Mouse (Mus musculus) intestine, embryonic 14.5 days (tissue): ENCODE results near the gene Nf1. TPM values are rescaled to one million over a fixed set of nuclear protein-coding genes. Genes with fewer than 3 reads are reported as not detected.

ENCODE experiments used
- ATAC-seq: fragments of 200-750 bp; cut with Nextera tagmentation; replicated peaks from 2 replicates; pipeline ENCODE4 v1.8.0; 2017; ENCODE audit warnings: low read depth, moderate number of reproducible peaks, moderate TSS enrichment, moderate library complexity; ENCODE audit not compliant: low FRiP score, low TSS enrichment
- DNase-seq: peaks from one replicate; pipeline ENCODE4 v3.0.0-alpha.2; 2018; ENCODE audit warnings: low spot score
- H3K27ac ChIP-seq: fragments of 300-500 bp; sonication (generic); 2 replicates; pipeline ENCODE4 v1.5.1; 2014; ENCODE audit warnings: low read depth, mild to moderate bottlenecking, control low read depth
- H3K27me3 ChIP-seq: fragments of 300-500 bp; sonication (generic); replicated peaks from 2 replicates; pipeline ENCODE4 v1.6.1; 2014; ENCODE audit warnings: low read length, control low read depth; ENCODE audit not compliant: control insufficient read depth, insufficient read depth
- H3K36me3 ChIP-seq: fragments of 300-500 bp; sonication (generic); 2 replicates; pipeline ENCODE4 v1.6.1; 2014; ENCODE audit warnings: low read length, control low read depth; ENCODE audit not compliant: control insufficient read depth, insufficient read depth
- H3K4me1 ChIP-seq: fragments of 300-500 bp; sonication (generic); replicated peaks from 2 replicates; pipeline ENCODE4 v1.6.1; 2014; ENCODE audit warnings: low read length, control low read depth, mixed read lengths; ENCODE audit not compliant: control insufficient read depth, insufficient read depth
- H3K4me2 ChIP-seq: fragments of 300-500 bp; sonication (generic); 2 replicates; pipeline ENCODE4 v1.6.1; 2014; ENCODE audit warnings: low read length
- H3K4me3 ChIP-seq: fragments of 300-500 bp; sonication (generic); 2 replicates; pipeline ENCODE4 v1.5.1; 2014; ENCODE audit warnings: low read depth, low read length, control low read depth, mixed read lengths
- H3K9ac ChIP-seq: fragments of 300-500 bp; sonication (generic); 2 replicates; pipeline ENCODE4 v1.6.1; 2014; ENCODE audit warnings: mild to moderate bottlenecking, low read length
- H3K9me3 ChIP-seq: fragments of 300-500 bp; sonication (generic); 2 replicates; pipeline ENCODE4 v1.6.1; 2016; ENCODE audit warnings: low read length, control low read depth; ENCODE audit not compliant: control insufficient read depth
- WGBS: fragments of 180-500 bp; shearing (Covaris S2); extraction: QIAGEN DNeasy Blood & Tissue Kit; methylation state at CpG from one replicate; pipeline ENCODE4 v1.1.7; 2014; 5-methylcytosine and 5-hydroxymethylcytosine counted together
- polyA plus RNA-seq: library from polyadenylated mRNA; unstranded; fragments of >200 nt; fragmentation: Nextera tagmentation; extraction: Ambion mirVana; gene quantifications from 2 replicates; pipeline ENCODE4 v1.2.1, GENCODE M21; 2014

Gene Nf1
- polyA plus RNA-seq, 1 experiment from 2014 or later: 10.0 TPM

- H3K4me2 ChIP-seq: no peak overlapping the region
- ATAC-seq (no peak), DNase-seq (no peak)
- H3K27ac ChIP-seq: no peak overlapping the region
- no peak overlapping the region for H3K9ac ChIP-seq
- whole genome bisulfite sequencing: 74% methylated on average over 6 of the region's 6 CpGs
- H3K27me3 ChIP-seq: no peaks in the 10 kb centered on the region
- no peaks in the 10 kb centered on the region for H3K4me1 ChIP-seq
- peaks cover 30% of the 10 kb centered on the region; the same call in 1 of the 2 replicates for H3K36me3 ChIP-seq
- no peaks in the 10 kb centered on the region for H3K9me3 ChIP-seq
- no peak overlapping the region for H3K4me3 ChIP-seq
Observed at GRCm38 (mm10) chr11:79403625-79404319, 64.3 kb downstream of the Nf1 start.

GRCm38 (mm10) chr11:79413761-79414513 is 74.4 kb downstream of the Nf1 start:
- DNase-seq: no peak
- Histone ChIP-seq H3K36me3 (peaks cover 49% of the 10 kb centered on the region), H3K9me3 (no peaks in the 10 kb centered on the region), H3K4me3 (no peak overlapping the region), H3K4me2 (no peak overlapping the region), H3K9ac (no peak overlapping the region), H3K27me3 (no peaks in the 10 kb centered on the region), H3K4me1 (no peaks in the 10 kb centered on the region), H3K27ac (no peak overlapping the region)
- ATAC-seq: no peak
- 94% methylated on average over 7 of the region's 7 CpGs for WGBS

GRCm38 (mm10) chr11:79422496-79422895 is 83.0 kb downstream of the Nf1 start:
- Histone ChIP-seq H3K9ac (no peak overlapping the region), H3K9me3 (no peaks in the 10 kb centered on the region), H3K4me3 (no peak overlapping the region), H3K36me3 (peaks cover 24% of the 10 kb centered on the region; the same call in 1 of the 2 replicates), H3K27me3 (no peaks in the 10 kb centered on the region), H3K4me1 (no peaks in the 10 kb centered on the region), H3K4me2 (no peak overlapping the region), H3K27ac (no peak overlapping the region)
- 95% methylated on average over 5 of the region's 5 CpGs for WGBS
- DNase-seq (no peak), ATAC-seq (no peak)

- Histone ChIP-seq H3K36me3 (peaks cover 24% of the 10 kb centered on the region; the same call in 1 of the 2 replicates), H3K9me3 (no peaks in the 10 kb centered on the region), H3K4me1 (no peaks in the 10 kb centered on the region), H3K27me3 (no peaks in the 10 kb centered on the region), H3K4me2 (no peak overlapping the region), H3K27ac (no peak overlapping the region), H3K9ac (no peak overlapping the region), H3K4me3 (no peak overlapping the region)
- ATAC-seq (no peak), DNase-seq (no peak)
- 71% methylated on average over 4 of the region's 4 CpGs for WGBS
Observed at GRCm38 (mm10) chr11:79426571-79426970, 87.1 kb downstream of the Nf1 start.

GRCm38 (mm10) chr11:79427638-79428037 is 88.1 kb downstream of the Nf1 start:
- no peaks in the 10 kb centered on the region for H3K4me1 ChIP-seq

GRCm38 (mm10) chr11:79435252-79435651 is 95.8 kb downstream of the Nf1 start:
- Histone ChIP-seq H3K27me3 (no peaks in the 10 kb centered on the region), H3K36me3 (peaks cover 43% of the 10 kb centered on the region), H3K4me3 (no peak overlapping the region), H3K27ac (no peak overlapping the region), H3K9ac (no peak overlapping the region), H3K9me3 (no peaks in the 10 kb centered on the region), H3K4me1 (no peaks in the 10 kb centered on the region), H3K4me2 (no peak overlapping the region)
- DNase-seq (no peak), ATAC-seq (no peak)
- 93% methylated on average over 4 of the region's 4 CpGs for WGBS

More at GRCm38 (mm10) chr11:79427638-79428037, 88.1 kb downstream of the Nf1 start:
- Histone ChIP-seq H3K9me3 (no peaks in the 10 kb centered on the region), H3K4me2 (no peak overlapping the region), H3K27ac (no peak overlapping the region), H3K9ac (no peak overlapping the region), H3K4me3 (no peak overlapping the region), H3K36me3 (peaks cover 28% of the 10 kb centered on the region; the same call in 1 of the 2 replicates), H3K27me3 (no peaks in the 10 kb centered on the region)
- 4% methylated on average over 2 of the region's 2 CpGs for WGBS
- ATAC-seq: no peak
- DNase-seq: peak; percentile 55

GRCm38 (mm10) chr11:79448361-79448760 is 108.9 kb downstream of the Nf1 start:
- DNase-seq (no peak), ATAC-seq (no peak)
- no peak overlapping the region for H3K27ac ChIP-seq

GRCm38 (mm10) chr11:79452966-79453365 is 113.5 kb downstream of the Nf1 start:
- Histone ChIP-seq H3K9ac (no peak overlapping the region), H3K4me3 (no peak overlapping the region), H3K36me3 (peaks cover 49% of the 10 kb centered on the region), H3K9me3 (no peaks in the 10 kb centered on the region), H3K4me1 (no peaks in the 10 kb centered on the region), H3K27me3 (no peaks in the 10 kb centered on the region), H3K4me2 (no peak overlapping the region), H3K27ac (no peak overlapping the region)
- ATAC-seq (no peak), DNase-seq (no peak)

More at GRCm38 (mm10) chr11:79448361-79448760, 108.9 kb downstream of the Nf1 start:
- Histone ChIP-seq H3K4me1 (no peaks in the 10 kb centered on the region), H3K27me3 (no peaks in the 10 kb centered on the region), H3K9ac (no peak overlapping the region), H3K9me3 (no peaks in the 10 kb centered on the region), H3K36me3 (peaks cover 67% of the 10 kb centered on the region), H3K4me3 (no peak overlapping the region), H3K4me2 (no peak overlapping the region)
